Mouse (Mus musculus): ENCODE data around the gene Tmem176b. TPM values are rescaled to one million over a fixed set of nuclear protein-coding genes. Genes with fewer than 3 reads are reported as not detected.

The Tmem176b gene
- 65.5 and 70.7 TPM in 2 replicates for total RNA-seq (2014; rRNA removed)
- polyA plus RNA-seq (2015; fragmentation: Nextera tagmentation; extraction: Ambion mirVana): 107 and 112 TPM in 2 replicates

- DNase-seq (ENCODE audit: low spot score): peak; percentile 95
- TF ChIP-seq CTCF (IDR thresholded peaks at IDR 0.05): no peak
- H3K27ac ChIP-seq (ENCODE audit: low read depth, low read length): peak within 1 kb of the TSS; percentile 65
- H3K4me3 ChIP-seq (ENCODE audit: low read depth, low read length): peak within 1 kb of the TSS; percentile 32
- 6% methylated on average over 6 of the region's 6 CpGs for WGBS
- H3K4me1 ChIP-seq (ENCODE audit: insufficient read depth, low read length): no peaks in the 10 kb centered on the region
- no peaks in the 10 kb centered on the region for H3K27me3 ChIP-seq (ENCODE audit: insufficient read depth, low read length)
- no peaks in the 10 kb centered on the region for H3K9me3 ChIP-seq (ENCODE audit: low read length)
- H3K36me3 ChIP-seq (ENCODE audit: insufficient read depth, low read length): 0 out of 2 replicates have a peak, but pooled peaks cover 5% of the 10 kb centered on the region
- peak within 1 kb of the TSS; percentile 44; the same call in 1 of the 2 replicates for H3K9ac ChIP-seq (replicated peaks; ENCODE audit: low read length, poor library complexity, severe bottlenecking)
- H3K4me2 ChIP-seq (ENCODE audit: low read depth, low read length, poor library complexity, severe bottlenecking): peak within 1 kb of the TSS; percentile 52
- peak; percentile 88 for ATAC-seq (ENCODE audit: low FRiP score)
These were observed at the start of gene Tmem176b for GRCm38 (mm10) chr6:48840973-48841625. Gene Tmem176b, minus strand, starts transcription at chr6:48841496.

- no peaks in the 10 kb centered on the region for H3K36me3 ChIP-seq (ENCODE audit: insufficient read depth, low read length)
- no peak overlapping the region for H3K27ac ChIP-seq (ENCODE audit: low read depth, low read length)
- H3K4me1 ChIP-seq (ENCODE audit: insufficient read depth, low read length): no peaks in the 10 kb centered on the region
- no peaks in the 10 kb centered on the region for H3K27me3 ChIP-seq (ENCODE audit: insufficient read depth, low read length)
- no peak overlapping the region for H3K9ac ChIP-seq (replicated peaks; ENCODE audit: low read length, poor library complexity, severe bottlenecking)
- DNase-seq (ENCODE audit: low spot score): peak; percentile 61
- ATAC-seq (ENCODE audit: low FRiP score): no peak
- no peak overlapping the region for H3K4me3 ChIP-seq (ENCODE audit: low read depth, low read length)
- no peak for TF ChIP-seq CTCF (IDR thresholded peaks at IDR 0.05)
- no peaks in the 10 kb centered on the region for H3K9me3 ChIP-seq (ENCODE audit: low read length)
- WGBS: 50% methylated on average over 5 of the region's 5 CpGs
- no peak overlapping the region for H3K4me2 ChIP-seq (ENCODE audit: low read depth, low read length, poor library complexity, severe bottlenecking)
These were observed 35.3 kb upstream of the Tmem176b start for GRCm38 (mm10) chr6:48876510-48877135.

GRCm38 (mm10) chr6:48875515-48875914, 34.2 kb upstream of the Tmem176b start:
- H3K9me3 ChIP-seq (ENCODE audit: low read length): no peaks in the 10 kb centered on the region
- H3K4me3 ChIP-seq (ENCODE audit: low read depth, low read length): no peak overlapping the region
- ATAC-seq (ENCODE audit: low FRiP score): no peak
- H3K27me3 ChIP-seq (ENCODE audit: insufficient read depth, low read length): no peaks in the 10 kb centered on the region
- 85% methylated on average over 6 of the region's 6 CpGs for WGBS
- no peak overlapping the region for H3K27ac ChIP-seq (ENCODE audit: low read depth, low read length)
- H3K36me3 ChIP-seq (ENCODE audit: insufficient read depth, low read length): no peaks in the 10 kb centered on the region
- no peak overlapping the region for H3K9ac ChIP-seq (replicated peaks; ENCODE audit: low read length, poor library complexity, severe bottlenecking)
- no peaks in the 10 kb centered on the region for H3K4me1 ChIP-seq (ENCODE audit: insufficient read depth, low read length)
- no peak for DNase-seq (ENCODE audit: low spot score)
- no peak overlapping the region for H3K4me2 ChIP-seq (ENCODE audit: low read depth, low read length, poor library complexity, severe bottlenecking)
- no peak for TF ChIP-seq CTCF (IDR thresholded peaks at IDR 0.05)

GRCm38 (mm10) chr6:48874576-48874975, 33.3 kb upstream of the Tmem176b start:
- no peak for ATAC-seq (ENCODE audit: low FRiP score)
- Histone ChIP-seq H3K36me3 (ENCODE audit: insufficient read depth, low read length) (no peaks in the 10 kb centered on the region), H3K27me3 (ENCODE audit: insufficient read depth, low read length) (no peaks in the 10 kb centered on the region), H3K4me1 (ENCODE audit: insufficient read depth, low read length) (no peaks in the 10 kb centered on the region), H3K4me3 (ENCODE audit: low read depth, low read length) (no peak overlapping the region), H3K9me3 (ENCODE audit: low read length) (no peaks in the 10 kb centered on the region), H3K9ac (replicated peaks; ENCODE audit: low read length, poor library complexity, severe bottlenecking) (no peak overlapping the region), H3K4me2 (ENCODE audit: low read depth, low read length, poor library complexity, severe bottlenecking) (no peak overlapping the region), H3K27ac (ENCODE audit: low read depth, low read length) (no peak overlapping the region)
- WGBS: 81% methylated on average over 4 of the region's 4 CpGs
- TF ChIP-seq CTCF (IDR thresholded peaks at IDR 0.05): no peak
- DNase-seq (ENCODE audit: low spot score): no peak

- no peak for TF ChIP-seq CTCF (IDR thresholded peaks at IDR 0.05)
- no peak within 1 kb of the TSS for H3K4me2 ChIP-seq (ENCODE audit: low read depth, low read length, poor library complexity, severe bottlenecking)
- DNase-seq (ENCODE audit: low spot score) (no peak), ATAC-seq (ENCODE audit: low FRiP score) (no peak)
- H3K9me3 ChIP-seq (ENCODE audit: low read length): no peaks in the 10 kb centered on the region
- WGBS: 84% methylated on average over 5 of the region's 5 CpGs
- no peaks in the 10 kb centered on the region for H3K4me1 ChIP-seq (ENCODE audit: insufficient read depth, low read length)
- H3K36me3 ChIP-seq (ENCODE audit: insufficient read depth, low read length): no peaks in the 10 kb centered on the region
- H3K27ac ChIP-seq (ENCODE audit: low read depth, low read length): no peak within 1 kb of the TSS
- H3K9ac ChIP-seq (replicated peaks; ENCODE audit: low read length, poor library complexity, severe bottlenecking): no peak within 1 kb of the TSS
- H3K27me3 ChIP-seq (ENCODE audit: insufficient read depth, low read length): no peaks in the 10 kb centered on the region
- H3K4me3 ChIP-seq (ENCODE audit: low read depth, low read length): no peak within 1 kb of the TSS
These were observed 31.3 kb upstream of the Tmem176b start, which contains the start of gene Aoc1 for GRCm38 (mm10) chr6:48872596-48872995. Gene Aoc1, plus strand, starts transcription at chr6:48872896.

GRCm38 (mm10) chr6:48869774-48870173, 28.5 kb upstream of the Tmem176b start:
- no peak for DNase-seq (ENCODE audit: low spot score)
- 85% methylated on average over 2 of the region's 2 CpGs for WGBS
- no peaks in the 10 kb centered on the region for H3K36me3 ChIP-seq (ENCODE audit: insufficient read depth, low read length)
- no peaks in the 10 kb centered on the region for H3K9me3 ChIP-seq (ENCODE audit: low read length)
- no peaks in the 10 kb centered on the region for H3K4me1 ChIP-seq (ENCODE audit: insufficient read depth, low read length)
- no peak for ATAC-seq (ENCODE audit: low FRiP score)
- H3K9ac ChIP-seq (replicated peaks; ENCODE audit: low read length, poor library complexity, severe bottlenecking): no peak overlapping the region
- no peak for TF ChIP-seq CTCF (IDR thresholded peaks at IDR 0.05)
- no peak overlapping the region for H3K4me2 ChIP-seq (ENCODE audit: low read depth, low read length, poor library complexity, severe bottlenecking)
- no peak overlapping the region for H3K4me3 ChIP-seq (ENCODE audit: low read depth, low read length)
- H3K27me3 ChIP-seq (ENCODE audit: insufficient read depth, low read length): no peaks in the 10 kb centered on the region
- H3K27ac ChIP-seq (ENCODE audit: low read depth, low read length): no peak overlapping the region

All from midbrain, postnatal 0 days (tissue).